Mouse (Mus musculus): ENCODE measurements around the gene Atp6v1c2. TPM values are rescaled to one million over a fixed set of nuclear protein-coding genes. Genes with fewer than 3 reads are reported as not detected.
A peak's percentile ranks its signal among the peaks of the same experiment; 100 is the strongest.

The Atp6v1c2 gene
- polyA plus RNA-seq, 1 experiment from 2014 or later = 6.1 TPM

- H3K4me1 ChIP-seq (replicated peaks; ENCODE audit: control insufficient read depth, insufficient read depth, low read length) = no peaks in the 10 kb centered on the region
- H3K9ac ChIP-seq (ENCODE audit: low read length) = no peak overlapping the region
- H3K27me3 ChIP-seq (ENCODE audit: control insufficient read depth, insufficient read depth, low read depth, low read length) = no peaks in the 10 kb centered on the region
- no peak overlapping the region for H3K4me2 ChIP-seq (ENCODE audit: low read depth, low read length)
- H3K36me3 ChIP-seq (ENCODE audit: control insufficient read depth, insufficient read depth, low read length) = peaks cover 28% of the 10 kb centered on the region
- H3K27ac ChIP-seq (ENCODE audit: low read length) = no peak overlapping the region
- no peak overlapping the region for H3K4me3 ChIP-seq (ENCODE audit: low read length)
- no peak for ATAC-seq (ENCODE audit: low read depth)
- no peaks in the 10 kb centered on the region for H3K9me3 ChIP-seq (ENCODE audit: control insufficient read depth, low read length)
- WGBS = 86% methylated on average over 5 of the region's 5 CpGs
Observed at GRCm38 (mm10) chr12:17362316-17362715, 33.2 kb upstream of the Atp6v1c2 start.

- peak; percentile 51 for ATAC-seq (ENCODE audit: low read depth)
- H3K9ac ChIP-seq (ENCODE audit: low read length) = no peak overlapping the region
- WGBS = 56% methylated on average over 4 of the region's 4 CpGs
- H3K4me1 ChIP-seq (replicated peaks; ENCODE audit: control insufficient read depth, insufficient read depth, low read length) = no peaks in the 10 kb centered on the region
- no peak overlapping the region for H3K4me3 ChIP-seq (ENCODE audit: low read length)
- H3K27ac ChIP-seq (ENCODE audit: low read length) = no peak overlapping the region
- H3K9me3 ChIP-seq (ENCODE audit: control insufficient read depth, low read length) = no peaks in the 10 kb centered on the region
- peaks cover 28% of the 10 kb centered on the region for H3K36me3 ChIP-seq (ENCODE audit: control insufficient read depth, insufficient read depth, low read length)
- no peak overlapping the region for H3K4me2 ChIP-seq (ENCODE audit: low read depth, low read length)
- H3K27me3 ChIP-seq (ENCODE audit: control insufficient read depth, insufficient read depth, low read depth, low read length) = no peaks in the 10 kb centered on the region
Observed at GRCm38 (mm10) chr12:17360650-17361049, 31.5 kb upstream of the Atp6v1c2 start.

DNA sequence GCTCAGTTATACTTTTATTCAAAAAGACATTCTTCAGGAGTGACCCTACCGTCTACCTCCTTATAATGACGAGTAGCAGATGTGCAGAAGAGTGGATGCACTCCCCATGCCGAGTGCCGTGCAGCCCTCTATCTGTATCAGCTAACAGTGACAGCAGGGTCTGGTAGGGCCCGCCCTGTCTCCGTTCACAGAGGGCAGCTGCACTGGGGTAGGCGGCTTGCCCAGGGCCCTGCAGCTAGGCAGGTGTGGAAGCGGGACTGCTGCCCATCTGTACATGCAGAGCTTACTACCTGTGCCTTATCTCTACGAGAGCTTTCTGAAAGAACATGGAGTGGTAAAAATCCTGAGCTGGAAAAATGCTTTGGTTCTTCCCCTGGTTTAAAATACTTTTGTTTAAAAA is 30.9 kb upstream of the Atp6v1c2 start:
- Histone ChIP-seq H3K4me2 (ENCODE audit: low read depth, low read length) (no peak overlapping the region), H3K36me3 (ENCODE audit: control insufficient read depth, insufficient read depth, low read length) (peaks cover 29% of the 10 kb centered on the region), H3K9ac (ENCODE audit: low read length) (no peak overlapping the region), H3K4me3 (ENCODE audit: low read length) (no peak overlapping the region), H3K27me3 (ENCODE audit: control insufficient read depth, insufficient read depth, low read depth, low read length) (no peaks in the 10 kb centered on the region), H3K27ac (ENCODE audit: low read length) (peak overlapping the region; percentile 35; the same call in 1 of the 2 replicates), H3K9me3 (ENCODE audit: control insufficient read depth, low read length) (no peaks in the 10 kb centered on the region), H3K4me1 (replicated peaks; ENCODE audit: control insufficient read depth, insufficient read depth, low read length) (no peaks in the 10 kb centered on the region)
- 60% methylated on average over 9 of the region's 9 CpGs for WGBS
- ATAC-seq (ENCODE audit: low read depth) = peak; percentile 36; the same call in 1 of the 2 replicates

DNA sequence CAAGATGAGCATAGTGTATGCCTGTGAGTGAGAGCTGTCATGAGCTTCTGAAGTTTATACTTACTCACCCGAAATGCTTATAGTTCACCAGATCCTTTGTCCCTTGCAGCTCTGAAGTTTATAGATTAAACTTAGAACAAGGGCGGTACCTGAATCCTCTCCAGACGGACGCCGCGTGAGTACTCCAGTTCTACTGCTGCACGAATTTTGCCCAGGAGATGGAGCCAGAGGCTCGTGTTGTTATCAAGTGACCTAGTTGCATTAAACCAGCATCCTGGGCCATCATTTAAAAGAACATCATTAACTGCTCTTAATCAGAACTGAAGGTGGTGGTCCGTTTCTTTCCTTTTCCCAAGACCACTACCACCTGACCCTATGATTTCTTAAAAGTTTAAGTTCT is 29.8 kb upstream of the Atp6v1c2 start:
- H3K4me1 ChIP-seq (replicated peaks; ENCODE audit: control insufficient read depth, insufficient read depth, low read length) = no peaks in the 10 kb centered on the region
- ATAC-seq (ENCODE audit: low read depth) = no peak
- no peak overlapping the region for H3K27ac ChIP-seq (ENCODE audit: low read length)
- no peak overlapping the region for H3K9ac ChIP-seq (ENCODE audit: low read length)
- no peak overlapping the region for H3K4me3 ChIP-seq (ENCODE audit: low read length)
- no peaks in the 10 kb centered on the region for H3K27me3 ChIP-seq (ENCODE audit: control insufficient read depth, insufficient read depth, low read depth, low read length)
- WGBS = 81% methylated on average over 9 of the region's 9 CpGs
- peaks cover 30% of the 10 kb centered on the region for H3K36me3 ChIP-seq (ENCODE audit: control insufficient read depth, insufficient read depth, low read length)
- no peak overlapping the region for H3K4me2 ChIP-seq (ENCODE audit: low read depth, low read length)
- no peaks in the 10 kb centered on the region for H3K9me3 ChIP-seq (ENCODE audit: control insufficient read depth, low read length)

DNA sequence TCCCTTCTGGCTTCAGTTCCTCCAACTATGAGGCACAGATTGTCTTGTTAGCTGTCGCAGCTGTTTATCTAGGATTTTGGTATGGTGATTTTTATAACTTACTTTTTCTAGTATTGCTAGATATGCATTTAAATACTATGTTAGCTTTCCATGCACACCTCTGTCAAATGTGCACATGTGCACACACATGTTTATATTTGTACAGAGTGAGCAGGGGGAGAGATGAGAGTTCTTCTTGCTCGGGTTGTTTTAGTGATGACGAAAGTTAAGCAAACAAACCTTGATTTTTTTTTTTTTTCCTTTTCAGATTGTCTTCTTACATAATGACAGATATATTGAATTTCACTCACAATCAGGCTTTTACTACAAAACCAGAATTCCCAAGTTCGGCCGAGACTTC is 28.6 kb upstream of the Atp6v1c2 start:
- Histone ChIP-seq H3K9me3 (ENCODE audit: control insufficient read depth, low read length) (no peaks in the 10 kb centered on the region), H3K4me3 (ENCODE audit: low read length) (no peak overlapping the region), H3K27ac (ENCODE audit: low read length) (no peak overlapping the region), H3K9ac (ENCODE audit: low read length) (no peak overlapping the region), H3K4me1 (replicated peaks; ENCODE audit: control insufficient read depth, insufficient read depth, low read length) (no peaks in the 10 kb centered on the region), H3K27me3 (ENCODE audit: control insufficient read depth, insufficient read depth, low read depth, low read length) (no peaks in the 10 kb centered on the region), H3K4me2 (ENCODE audit: low read depth, low read length) (no peak overlapping the region), H3K36me3 (ENCODE audit: control insufficient read depth, insufficient read depth, low read length) (peaks cover 19% of the 10 kb centered on the region)
- WGBS = 75% methylated on average over 5 of the region's 5 CpGs
- no peak for ATAC-seq (ENCODE audit: low read depth)

GRCm38 (mm10) chr12:17356853-17357252 is 27.7 kb upstream of the Atp6v1c2 start:
- H3K9ac ChIP-seq (ENCODE audit: low read length) = no peak overlapping the region
- H3K4me1 ChIP-seq (replicated peaks; ENCODE audit: control insufficient read depth, insufficient read depth, low read length) = no peaks in the 10 kb centered on the region
- H3K27ac ChIP-seq (ENCODE audit: low read length) = no peak overlapping the region
- no peak overlapping the region for H3K4me2 ChIP-seq (ENCODE audit: low read depth, low read length)
- no peaks in the 10 kb centered on the region for H3K9me3 ChIP-seq (ENCODE audit: control insufficient read depth, low read length)
- WGBS = 76% methylated on average over 4 of the region's 4 CpGs
- H3K4me3 ChIP-seq (ENCODE audit: low read length) = no peak overlapping the region
- no peak for ATAC-seq (ENCODE audit: low read depth)
- peaks cover 18% of the 10 kb centered on the region for H3K36me3 ChIP-seq (ENCODE audit: control insufficient read depth, insufficient read depth, low read length)
- no peaks in the 10 kb centered on the region for H3K27me3 ChIP-seq (ENCODE audit: control insufficient read depth, insufficient read depth, low read depth, low read length)

DNA sequence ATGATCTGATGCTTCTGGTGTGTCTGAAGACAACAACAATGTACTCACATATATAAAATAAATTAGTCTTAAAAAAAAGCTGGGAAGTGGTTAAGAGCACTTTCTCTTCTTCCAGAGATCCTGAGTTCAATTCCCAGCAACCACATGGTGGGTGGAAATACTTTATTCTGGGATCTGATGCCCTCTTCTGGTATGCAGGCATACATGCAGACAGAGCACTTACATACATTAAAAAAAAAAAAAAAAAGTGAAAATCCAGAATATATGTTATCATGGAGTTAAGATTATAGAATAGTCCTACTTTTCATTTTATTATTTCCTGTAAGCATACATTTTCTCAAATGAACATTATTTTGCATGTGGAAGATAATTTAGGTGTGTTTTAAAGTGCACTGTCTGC is 20.9 kb upstream of the Atp6v1c2 start:
- Histone ChIP-seq H3K27ac (ENCODE audit: low read length) (no peak overlapping the region), H3K36me3 (ENCODE audit: control insufficient read depth, insufficient read depth, low read length) (peaks cover 8% of the 10 kb centered on the region), H3K4me3 (ENCODE audit: low read length) (no peak overlapping the region), H3K9me3 (ENCODE audit: control insufficient read depth, low read length) (no peaks in the 10 kb centered on the region), H3K27me3 (ENCODE audit: control insufficient read depth, insufficient read depth, low read depth, low read length) (no peaks in the 10 kb centered on the region), H3K9ac (ENCODE audit: low read length) (no peak overlapping the region), H3K4me1 (replicated peaks; ENCODE audit: control insufficient read depth, insufficient read depth, low read length) (peaks cover 8% of the 10 kb centered on the region), H3K4me2 (ENCODE audit: low read depth, low read length) (no peak overlapping the region)
- no peak for ATAC-seq (ENCODE audit: low read depth)

GRCm38 (mm10) chr12:17348048-17349036 is 19.2 kb upstream of the Atp6v1c2 start, which contains the start of gene Nol10:
Nol10 (plus strand) TSS chr12:17348458.
- peak within 1 kb of the TSS; percentile 86 for H3K4me3 ChIP-seq (ENCODE audit: low read length)
- H3K27me3 ChIP-seq (ENCODE audit: control insufficient read depth, insufficient read depth, low read depth, low read length) = no peaks in the 10 kb centered on the region
- H3K9ac ChIP-seq (ENCODE audit: low read length) = peak within 1 kb of the TSS; percentile 74
- under 1% methylated on average over 42 of the region's 42 CpGs for WGBS
- H3K9me3 ChIP-seq (ENCODE audit: control insufficient read depth, low read length) = no peaks in the 10 kb centered on the region
- peaks cover 4% of the 10 kb centered on the region for H3K36me3 ChIP-seq (ENCODE audit: control insufficient read depth, insufficient read depth, low read length)
- 0 out of 2 replicates have a peak within 1 kb of the TSS, but pooled peaks have one; percentile 15 for H3K27ac ChIP-seq (ENCODE audit: low read length)
- H3K4me1 ChIP-seq (replicated peaks; ENCODE audit: control insufficient read depth, insufficient read depth, low read length) = peaks cover 8% of the 10 kb centered on the region
- H3K4me2 ChIP-seq (ENCODE audit: low read depth, low read length) = peak within 1 kb of the TSS; percentile 80
- ATAC-seq (ENCODE audit: low read depth) = peak; percentile 98

DNA sequence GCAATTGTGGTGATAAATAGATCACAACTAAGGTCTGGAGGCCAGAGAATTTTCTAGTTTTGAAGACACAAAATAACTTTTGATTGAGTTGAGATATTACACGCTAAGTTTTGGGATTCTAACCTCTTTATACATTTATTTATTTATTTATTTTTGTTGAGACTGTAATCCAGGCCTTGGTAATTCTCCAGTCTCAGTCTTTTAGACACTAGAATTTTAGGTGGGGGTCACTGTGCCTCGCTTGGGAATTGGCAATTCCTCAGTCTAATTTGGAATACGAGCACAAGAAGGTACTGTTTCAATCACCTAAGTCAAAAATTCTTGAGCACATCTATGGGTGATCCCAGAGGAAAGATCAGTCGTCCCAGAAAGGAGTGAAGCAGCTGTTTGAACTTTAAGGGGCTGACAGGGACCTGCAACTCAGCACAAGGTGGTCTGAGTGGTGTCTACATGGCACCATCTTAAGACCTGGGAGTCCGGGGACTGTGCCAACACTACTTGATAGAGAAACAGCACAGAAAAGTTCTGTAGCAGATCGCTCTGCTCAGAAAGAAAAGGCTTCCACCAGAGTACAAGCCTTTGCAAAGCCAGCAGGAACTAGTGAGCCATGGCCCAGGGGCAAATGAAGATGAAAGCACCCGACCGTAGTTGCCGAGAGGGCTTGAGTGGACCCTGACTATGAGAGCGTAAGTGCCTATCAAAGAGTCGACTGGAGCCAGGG is 18.3 kb upstream of the Atp6v1c2 start:
- peaks cover 2% of the 10 kb centered on the region for H3K36me3 ChIP-seq (ENCODE audit: control insufficient read depth, insufficient read depth, low read length)
- no peaks in the 10 kb centered on the region for H3K27me3 ChIP-seq (ENCODE audit: control insufficient read depth, insufficient read depth, low read depth, low read length)
- H3K4me3 ChIP-seq (ENCODE audit: low read length) = peak overlapping the region; percentile 86
- H3K9me3 ChIP-seq (ENCODE audit: control insufficient read depth, low read length) = no peaks in the 10 kb centered on the region
- H3K4me2 ChIP-seq (ENCODE audit: low read depth, low read length) = peak overlapping the region; percentile 80
- 30% methylated on average over 11 of the region's 11 CpGs for WGBS
- 0 out of 2 replicates have a peak overlapping the region, but pooled peaks have one; percentile 15 for H3K27ac ChIP-seq (ENCODE audit: low read length)
- peak overlapping the region; percentile 74 for H3K9ac ChIP-seq (ENCODE audit: low read length)
- H3K4me1 ChIP-seq (replicated peaks; ENCODE audit: control insufficient read depth, insufficient read depth, low read length) = peaks cover 8% of the 10 kb centered on the region
- peak; percentile 59; the same call in 1 of the 2 replicates for ATAC-seq (ENCODE audit: low read depth)
